Mouse (Mus musculus) adipose tissue, adult 10 weeks (tissue): ENCODE measurements around the gene Olfr1359. TPM values are rescaled to one million over a fixed set of nuclear protein-coding genes. Genes with fewer than 3 reads are reported as not detected.

Experiments used
- polyA plus RNA-seq: library from polyadenylated mRNA; stranded (reverse); fragments of 350-450 nt; fragmentation: Illumina TruSeq; extraction: RNeasy Lipid Tissue Mini Kit (QIAGEN cat#74804); gene quantifications from one replicate; pipeline ENCODE4 v1.2.3, GENCODE M21; 2014; ENCODE audit warnings: low read depth, low replicate concordance

Gene Olfr1359
- polyA plus RNA-seq: not detected

GRCm38 (mm10) chr13:21697811-21698210 lies at the start of gene Olfr1359:
TSS of gene Olfr1359 (plus strand) at chr13:21698111.

GRCm38 (mm10) chr13:21663286-21663685 lies 34.6 kb upstream of the Olfr1359 start, which contains the start of gene Olfr1361:
TSS of gene Olfr1361 (minus strand) at chr13:21663386.

GRCm38 (mm10) chr13:21677305-21677704 lies 20.6 kb upstream of the Olfr1359 start, which contains the start of gene Olfr1360:
TSS of gene Olfr1360 (minus strand) at chr13:21677405.

GRCm38 (mm10) chr13:21715864-21716539 lies 18.1 kb downstream of the Olfr1359 start, which contains the start of the genes Hist1h2bl and Hist1h2ai:
TSS of gene Hist1h2bl (minus strand) at chr13:21716143.
TSS of gene Hist1h2ai (plus strand) at chr13:21716422.

GRCm38 (mm10) chr13:21717397-21718357 lies 19.8 kb downstream of the Olfr1359 start, which contains the start of gene Hist1h3h:
TSS of gene Hist1h3h (plus strand) at chr13:21717659.

GRCm38 (mm10) chr13:21721757-21722372 lies 24.0 kb downstream of the Olfr1359 start, which contains the start of gene Hist1h2bm:
TSS of gene Hist1h2bm (plus strand) at chr13:21722044.

GRCm38 (mm10) chr13:21734906-21735767 lies 37.2 kb downstream of the Olfr1359 start, which contains the start of gene Hist1h4j:
TSS of gene Hist1h4j (plus strand) at chr13:21735064.

GRCm38 (mm10) chr13:21750159-21751017 lies 52.5 kb downstream of the Olfr1359 start, which contains the start of gene Hist1h4k:
TSS of gene Hist1h4k (minus strand) at chr13:21750505.

GRCm38 (mm10) chr13:21753524-21754285 lies 55.8 kb downstream of the Olfr1359 start, which contains the start of the genes Hist1h2ak and Hist1h2bn:
TSS of gene Hist1h2ak (minus strand) at chr13:21753827.
TSS of gene Hist1h2bn (plus strand) at chr13:21754123.

Other genes with a start within 250 kb of the Olfr1359 start
- gene Zscan26, start 244.4 kb upstream of the Olfr1359 start, polyA plus RNA-seq: 52.2 TPM
- 3.8 TPM for gene Nkapl, start 229.6 kb upstream of the Olfr1359 start, polyA plus RNA-seq
- 3.7 TPM for gene Zkscan4, start 219.2 kb upstream of the Olfr1359 start, polyA plus RNA-seq
- gene Gm10065, start 218.7 kb upstream of the Olfr1359 start, polyA plus RNA-seq: not detected
- gene AK157302, start 202.9 kb upstream of the Olfr1359 start, polyA plus RNA-seq: 1.2 TPM
- gene Gm11273, start 196.7 kb upstream of the Olfr1359 start, polyA plus RNA-seq: 6.9 TPM
- 8.4 TPM for gene Zkscan8, start 167.0 kb upstream of the Olfr1359 start, polyA plus RNA-seq
- gene Olfr1366, start 155.3 kb upstream of the Olfr1359 start, polyA plus RNA-seq: not detected
- not detected for gene Olfr1535, start 138.2 kb upstream of the Olfr1359 start, polyA plus RNA-seq
- gene Olfr1364, start 116.4 kb upstream of the Olfr1359 start, polyA plus RNA-seq: not detected
- not detected for gene Olfr1362, start 84.1 kb upstream of the Olfr1359 start, polyA plus RNA-seq
- not detected for gene Olfr11, start 55.6 kb upstream of the Olfr1359 start, polyA plus RNA-seq
- not detected for gene Olfr1361, start 34.7 kb upstream of the Olfr1359 start, polyA plus RNA-seq
- gene Olfr1360, start 20.7 kb upstream of the Olfr1359 start, polyA plus RNA-seq: not detected
- not detected for gene Hist1h2bl, start 18.0 kb downstream of the Olfr1359 start, polyA plus RNA-seq
- not detected for gene Hist1h2ai, start 18.3 kb downstream of the Olfr1359 start, polyA plus RNA-seq
- not detected for gene Hist1h3h, start 19.5 kb downstream of the Olfr1359 start, polyA plus RNA-seq
- gene Hist1h2bm, start 23.9 kb downstream of the Olfr1359 start, polyA plus RNA-seq: not detected
- gene Hist1h4j, start 37.0 kb downstream of the Olfr1359 start, polyA plus RNA-seq: 1.1 TPM
- gene Hist1h4k, start 52.4 kb downstream of the Olfr1359 start, polyA plus RNA-seq: not detected
- not detected for gene Hist1h2ak, start 55.7 kb downstream of the Olfr1359 start, polyA plus RNA-seq
- gene Hist1h2bn, start 56.0 kb downstream of the Olfr1359 start, polyA plus RNA-seq: not detected
- not detected for gene Hist1h1b, start 82.5 kb downstream of the Olfr1359 start, polyA plus RNA-seq
- not detected for gene Hist1h3i, start 85.3 kb downstream of the Olfr1359 start, polyA plus RNA-seq
- not detected for gene Hist1h2an, start 89.1 kb downstream of the Olfr1359 start, polyA plus RNA-seq
- 1.7 TPM for gene Hist1h2bp, start 89.3 kb downstream of the Olfr1359 start, polyA plus RNA-seq
- gene Hist1h2bq, start 112.1 kb downstream of the Olfr1359 start, polyA plus RNA-seq: 1.0 TPM
- gene Hist1h2ao, start 112.4 kb downstream of the Olfr1359 start, polyA plus RNA-seq: not detected
- not detected for gene Hist1h4m, start 113.6 kb downstream of the Olfr1359 start, polyA plus RNA-seq
- 2.9 TPM for gene Hist1h4n, start 134.1 kb downstream of the Olfr1359 start, polyA plus RNA-seq
- gene Hist1h2ap, start 135.4 kb downstream of the Olfr1359 start, polyA plus RNA-seq: not detected
- gene Hist1h2br, start 135.6 kb downstream of the Olfr1359 start, polyA plus RNA-seq: 0.46 TPM
- 3.0 TPM for gene Zfp184, start 247.0 kb downstream of the Olfr1359 start, polyA plus RNA-seq